Mouse (Mus musculus) liver, adult 2 months (tissue): ENCODE data around the gene Mtmr10. TPM values are rescaled to one million over a fixed set of nuclear protein-coding genes. Genes with fewer than 3 reads are reported as not detected.

Source experiments
- DNase-seq: peaks from one replicate; pipeline ENCODE4 v3.0.0-alpha.2; 2011; ENCODE audit warnings: low read depth, low spot score; ENCODE audit errors: extremely low read depth
- H3K27ac ChIP-seq: fragments of 200-500 bp; replicated peaks from 2 replicates; pipeline ENCODE4 v1.5.1; 2012; ENCODE audit warnings: low read depth, mild to moderate bottlenecking, control low read depth, inconsistent platforms, low read length; ENCODE audit not compliant: insufficient read depth
- H3K27me3 ChIP-seq: fragments of 200-500 bp; 2 replicates; pipeline ENCODE4 v1.6.1; 2012; ENCODE audit warnings: mild to moderate bottlenecking, moderate library complexity, low read length, inconsistent platforms; ENCODE audit not compliant: control insufficient read depth, insufficient read depth
- H3K36me3 ChIP-seq: fragments of 200-500 bp; 2 replicates; pipeline ENCODE4 v1.6.1; 2012; ENCODE audit warnings: low read length, inconsistent platforms; ENCODE audit not compliant: control insufficient read depth, insufficient read depth
- H3K4me1 ChIP-seq: fragments of 200-500 bp; 2 replicates; pipeline ENCODE4 v1.6.1; 2011; ENCODE audit warnings: low read length; ENCODE audit not compliant: control insufficient read depth, insufficient read depth
- H3K4me3 ChIP-seq: fragments of 200-500 bp; 2 replicates; pipeline ENCODE4 v1.5.1; 2011; ENCODE audit warnings: low read depth, mild to moderate bottlenecking, control low read depth, low read length, moderate library complexity; ENCODE audit not compliant: insufficient read depth
- H3K79me2 ChIP-seq: fragments of 200-500 bp; 2 replicates; pipeline ENCODE4 v1.6.1; 2012; ENCODE audit warnings: inconsistent platforms, mild to moderate bottlenecking, low read length, moderate library complexity; ENCODE audit not compliant: control insufficient read depth, insufficient read depth
- H3K9ac ChIP-seq: fragments of 200-500 bp; 2 replicates; pipeline ENCODE4 v1.6.1; 2012; ENCODE audit warnings: low read depth, mild to moderate bottlenecking, control low read depth, inconsistent platforms, low read length
- CTCF ChIP-seq: fragments of 200-500 bp; IDR thresholded peaks from 2 replicates; pipeline ENCODE4 v1.5.1; 2011; ENCODE audit warnings: low read depth, low read length, control low read depth
- POLR2A ChIP-seq: fragments of 200-500 bp; IDR thresholded peaks from 2 replicates; pipeline ENCODE4 v1.6.1; 2011; ENCODE audit warnings: low read length, control low read depth; ENCODE audit not compliant: insufficient read depth; ENCODE audit errors: extremely low read depth
- WGBS: fragments of 180-500 bp; shearing (Covaris S2); methylation state at CpG from one replicate; pipeline ENCODE4 v1.1.7; 2018; 5-methylcytosine and 5-hydroxymethylcytosine counted together
- polyA plus RNA-seq: library from polyadenylated mRNA; depleted of rRNA; stranded (reverse); fragments of >200 nt; gene quantifications from 2 replicates; pipeline ENCODE4 v1.2.3, GENCODE M21; 2012
- total RNA-seq: library from RNA; depleted of rRNA; stranded (reverse); fragments of >200 nt; gene quantifications from 2 replicates; pipeline ENCODE4 v1.2.3, GENCODE M21; 2014

Mtmr10 gene
- total and polyA plus RNA-seq, 2 experiments, result 7.0 to 23.1 TPM

- TF ChIP-seq POLR2A (no peak), CTCF (no peak)
- Histone ChIP-seq H3K27me3 (no peaks in the 10 kb centered on the region), H3K4me1 (no peaks in the 10 kb centered on the region), H3K27ac (no peak overlapping the region), H3K9ac (no peak overlapping the region), H3K4me3 (no peak overlapping the region), H3K79me2 (no peaks in the 10 kb centered on the region), H3K36me3 (no peaks in the 10 kb centered on the region)
- DNase-seq, result no peak
- 92% methylated on average over 3 of the region's 3 CpGs for WGBS
Measured at GRCm38 (mm10) chr7:64253736-64254135, 33.7 kb upstream of the Mtmr10 start.

- no peak for DNase-seq
- Histone ChIP-seq H3K4me3 (no peak overlapping the region), H3K4me1 (no peaks in the 10 kb centered on the region), H3K79me2 (no peaks in the 10 kb centered on the region), H3K9ac (no peak overlapping the region), H3K27me3 (peaks cover 3% of the 10 kb centered on the region; the same call in 1 of the 2 replicates), H3K27ac (no peak overlapping the region), H3K36me3 (no peaks in the 10 kb centered on the region)
- WGBS, result 85% methylated on average over 13 of the region's 13 CpGs
- TF ChIP-seq POLR2A, result no peak
- no peak for TF ChIP-seq CTCF
Measured at GRCm38 (mm10) chr7:64265502-64266279, 21.8 kb upstream of the Mtmr10 start.

GRCm38 (mm10) chr7:64266587-64266986 is 20.9 kb upstream of the Mtmr10 start:
- no peaks in the 10 kb centered on the region for H3K36me3 ChIP-seq
- no peaks in the 10 kb centered on the region for H3K79me2 ChIP-seq
- H3K4me3 ChIP-seq, result no peak overlapping the region
- H3K4me1 ChIP-seq, result no peaks in the 10 kb centered on the region
- no peak for DNase-seq
- WGBS, result 96% methylated on average over 4 of the region's 4 CpGs
- no peak overlapping the region for H3K27ac ChIP-seq
- no peak overlapping the region for H3K9ac ChIP-seq
- no peak for TF ChIP-seq CTCF
- TF ChIP-seq POLR2A, result no peak
- peaks cover 3% of the 10 kb centered on the region; the same call in 1 of the 2 replicates for H3K27me3 ChIP-seq

GRCm38 (mm10) chr7:64271926-64272325 is 15.5 kb upstream of the Mtmr10 start:
- Histone ChIP-seq H3K9ac (no peak overlapping the region), H3K4me1 (no peaks in the 10 kb centered on the region), H3K27me3 (no peaks in the 10 kb centered on the region; the same call in 1 of the 2 replicates), H3K27ac (no peak overlapping the region), H3K4me3 (no peak overlapping the region), H3K79me2 (no peaks in the 10 kb centered on the region), H3K36me3 (no peaks in the 10 kb centered on the region)
- TF ChIP-seq CTCF (no peak), POLR2A (no peak)
- 67% methylated on average over 4 of the region's 4 CpGs for WGBS
- no peak for DNase-seq

- Histone ChIP-seq H3K27me3 (no peaks in the 10 kb centered on the region), H3K4me3 (no peak overlapping the region), H3K36me3 (no peaks in the 10 kb centered on the region), H3K4me1 (no peaks in the 10 kb centered on the region), H3K9ac (no peak overlapping the region), H3K27ac (no peak overlapping the region), H3K79me2 (no peaks in the 10 kb centered on the region)
- WGBS, result 90% methylated on average over 4 of the region's 4 CpGs
- no peak for DNase-seq
- TF ChIP-seq CTCF (no peak), POLR2A (no peak)
Measured at GRCm38 (mm10) chr7:64275518-64275917, 11.9 kb upstream of the Mtmr10 start.

GRCm38 (mm10) chr7:64276921-64277320 is 10.5 kb upstream of the Mtmr10 start:
- H3K27ac ChIP-seq, result no peak overlapping the region
- no peaks in the 10 kb centered on the region for H3K27me3 ChIP-seq
- H3K9ac ChIP-seq, result no peak overlapping the region
- H3K4me1 ChIP-seq, result no peaks in the 10 kb centered on the region
- WGBS, result 57% methylated on average over 6 of the region's 6 CpGs
- no peaks in the 10 kb centered on the region for H3K79me2 ChIP-seq
- H3K4me3 ChIP-seq, result no peak overlapping the region
- H3K36me3 ChIP-seq, result no peaks in the 10 kb centered on the region
- TF ChIP-seq CTCF, result no peak
- no peak for TF ChIP-seq POLR2A
- DNase-seq, result no peak
